Mouse (Mus musculus) kidney, postnatal 0 days (tissue): Measurements from ENCODE around the gene Ugt2b38. TPM values are rescaled to one million over a fixed set of nuclear protein-coding genes. Genes with fewer than 3 reads are reported as not detected.

ENCODE experiments used
- polyA plus RNA-seq: library from polyadenylated mRNA; unstranded; fragments of >200 nt; fragmentation: Nextera tagmentation; extraction: Ambion mirVana; gene quantifications from 2 replicates; pipeline ENCODE4 v1.2.1, GENCODE M21; 2015

Ugt2b38 gene
- polyA plus RNA-seq, 1 experiment from 2014 or later, result 4.5 TPM

Other genes with a start within 250 kb of the Ugt2b38 start
- gene Ugt2b37, start 169.4 kb downstream of the Ugt2b38 start, polyA plus RNA-seq, result 37.6 and 40.7 TPM in 2 replicates
- 0.13 and 0.18 TPM in 2 replicates for gene Ugt2a3, start 87.0 kb downstream of the Ugt2b38 start, polyA plus RNA-seq
- gene Ugt2a2, start 58.1 kb upstream of the Ugt2b38 start, polyA plus RNA-seq, result not detected in 2 replicates
- not detected in 2 replicates for gene Gm43638, start 62.6 kb upstream of the Ugt2b38 start, polyA plus RNA-seq
- gene Ugt2a1, start 66.7 kb upstream of the Ugt2b38 start, polyA plus RNA-seq, result not detected in 2 replicates
- 6.8 and 8.0 TPM in 2 replicates for gene Sult1b1, start 114.0 kb upstream of the Ugt2b38 start, polyA plus RNA-seq
- 192 and 215 TPM in 2 replicates for gene Sult1d1, start 144.8 kb upstream of the Ugt2b38 start, polyA plus RNA-seq
- 0.65 and 0.78 TPM in 2 replicates for gene Sult1e1, start 167.4 kb upstream of the Ugt2b38 start, polyA plus RNA-seq
- gene Csn1s1, start 242.0 kb upstream of the Ugt2b38 start, polyA plus RNA-seq, result not detected in 2 replicates